In genomic region chr17:73952103-73952521, GRCm38 (mm10) we compare ENCODE assay signal across 14 mouse cellular contexts. TPM values are rescaled to one million over a fixed set of nuclear protein-coding genes. Genes with fewer than 3 reads are reported as not detected.
DNase-seq lines count a peak whose midpoint lies in the region; ATAC-seq lines count a peak whose summit lies in the region.
"Had no signal": no experiment of that assay in that cellular context is flagged by ENCODE, and none has a peak within 500 bp of the region (broad histone marks: within the 10 kb centered on the region; RNA-seq: fewer than 3 reads in every experiment).

No protein-coding gene starts in this region.

- no peak overlapping the region for H3K27ac ChIP-seq in forebrain, embryonic 13.5 days
- H3K27ac ChIP-seq in intestine, embryonic 16.5 days (ENCODE audit: low read length) = no peak overlapping the region
- H3K27ac ChIP-seq in kidney, embryonic 14.5 days (ENCODE audit: low read depth, low read length) = no peak overlapping the region
- H3K27ac ChIP-seq: limb, embryonic 15.5 days; midbrain, embryonic 12.5 days; stomach, embryonic 15.5 days had no signal

- H3K36me3 ChIP-seq in forebrain, embryonic 13.5 days (ENCODE audit: poor library complexity, severe bottlenecking) = no peaks in the 10 kb centered on the region
- no peaks in the 10 kb centered on the region for H3K36me3 ChIP-seq in intestine, embryonic 16.5 days (ENCODE audit: control insufficient read depth, insufficient read depth, low read length)
- no peaks in the 10 kb centered on the region for H3K36me3 ChIP-seq in kidney, embryonic 14.5 days (ENCODE audit: control insufficient read depth, insufficient read depth, low read length)
- H3K36me3 ChIP-seq: limb, embryonic 15.5 days; midbrain, embryonic 12.5 days; stomach, embryonic 15.5 days had no signal

- no peaks in the 10 kb centered on the region for H3K9me3 ChIP-seq in forebrain, embryonic 13.5 days (replicated peaks)
- no peaks in the 10 kb centered on the region for H3K9me3 ChIP-seq in intestine, embryonic 16.5 days (ENCODE audit: control insufficient read depth, low read length)
- H3K9me3 ChIP-seq in kidney, embryonic 14.5 days (ENCODE audit: control insufficient read depth, low read length) = no peaks in the 10 kb centered on the region
- H3K9me3 ChIP-seq: limb, embryonic 15.5 days; midbrain, embryonic 12.5 days; stomach, embryonic 15.5 days had no signal

- H3K4me1 ChIP-seq in forebrain, embryonic 13.5 days = no peaks in the 10 kb centered on the region
- H3K4me1 ChIP-seq in intestine, embryonic 16.5 days (ENCODE audit: control insufficient read depth, insufficient read depth, low read length) = 0 out of 2 replicates have a peak, but pooled peaks cover 4% of the 10 kb centered on the region
- no peaks in the 10 kb centered on the region; the same call in 1 of the 2 replicates for H3K4me1 ChIP-seq in kidney, embryonic 14.5 days (ENCODE audit: control insufficient read depth, insufficient read depth, low read length)
- H3K4me1 ChIP-seq: limb, embryonic 15.5 days; midbrain, embryonic 12.5 days; stomach, embryonic 15.5 days had no signal

- H3K4me3 ChIP-seq in forebrain, embryonic 13.5 days = no peak overlapping the region
- H3K4me3 ChIP-seq in intestine, embryonic 16.5 days (ENCODE audit: low read length) = no peak overlapping the region
- no peak overlapping the region for H3K4me3 ChIP-seq in kidney, embryonic 14.5 days (ENCODE audit: low read length)
- H3K4me3 ChIP-seq: erythroblast, embryonic 14.5 days; limb, embryonic 15.5 days; midbrain, embryonic 12.5 days; stomach, embryonic 15.5 days had no signal

- H3K4me2 ChIP-seq in forebrain, embryonic 13.5 days = no peak overlapping the region
- H3K4me2 ChIP-seq in intestine, embryonic 16.5 days (ENCODE audit: low read depth, low read length) = no peak overlapping the region
- H3K4me2 ChIP-seq in kidney, embryonic 14.5 days (replicated peaks; ENCODE audit: low read depth, low read length) = no peak overlapping the region
- H3K4me2 ChIP-seq: limb, embryonic 15.5 days; midbrain, embryonic 12.5 days; stomach, embryonic 15.5 days had no signal

- H3K9ac ChIP-seq in forebrain, embryonic 13.5 days = no peak overlapping the region
- no peak overlapping the region for H3K9ac ChIP-seq in intestine, embryonic 16.5 days (ENCODE audit: low read depth, low read length)
- no peak overlapping the region for H3K9ac ChIP-seq in kidney, embryonic 14.5 days (ENCODE audit: low read depth, low read length)
- H3K9ac ChIP-seq: limb, embryonic 15.5 days; midbrain, embryonic 12.5 days; stomach, embryonic 15.5 days had no signal

- peak; percentile 47 to 65 for DNase-seq in heart, adult 9 months (ENCODE audit: low spot score in 2 of 2)
- DNase-seq in heart, postnatal 4 days = no peak
- DNase-seq in CD4-positive, CD25-positive, alpha-beta regulatory T cell, adult 2 months (ENCODE audit: low read depth, low spot score) = peak; percentile 72
- peak; percentile 73 for DNase-seq in naive thymus-derived CD4-positive, alpha-beta T cell, adult 2 months (ENCODE audit: low read depth)
- DNase-seq: cerebellum, postnatal 14 days; layer of hippocampus, postnatal 36 days had no signal

- no peaks in the 10 kb centered on the region for H3K27me3 ChIP-seq in forebrain, embryonic 13.5 days
- H3K27me3 ChIP-seq in intestine, embryonic 16.5 days (replicated peaks; ENCODE audit: control insufficient read depth, insufficient read depth, low read length) = no peaks in the 10 kb centered on the region
- H3K27me3 ChIP-seq in kidney, embryonic 14.5 days (ENCODE audit: control insufficient read depth, insufficient read depth, low read length) = no peaks in the 10 kb centered on the region
- H3K27me3 ChIP-seq: limb, embryonic 15.5 days; midbrain, embryonic 12.5 days; stomach, embryonic 15.5 days had no signal

- ATAC-seq in hematopoietic stem cell, adult 5-6 weeks (replicated peaks in 1 of 2; ENCODE audit: insufficient read depth in 1 of 2, low FRiP score in 2 of 2, low TSS enrichment in 1 of 2, low read depth in 1 of 2, poor library complexity in 2 of 2, severe bottlenecking in 2 of 2) = peak; percentile 80 to 81
- no peak for ATAC-seq in forebrain, embryonic 13.5 days
- ATAC-seq in intestine, embryonic 16.5 days = no peak
- ATAC-seq in kidney, embryonic 14.5 days (ENCODE audit: low FRiP score, low TSS enrichment) = no peak

- WGBS in forebrain, embryonic 13.5 days = 90% methylated on average over 4 of the region's 4 CpGs
- 78% methylated on average over 4 of the region's 4 CpGs for WGBS in intestine, embryonic 16.5 days
- 75% methylated on average over 4 of the region's 4 CpGs for WGBS in kidney, embryonic 14.5 days

RNA-seq across cellular contexts. Expression of gene Xdh, which starts 2.1 kb away (rescaled TPM):
- total RNA-seq in heart, postnatal 4 days (2021) = 1 to 10 TPM; 3.7 to 4.6 TPM
- 7.8 and 17.8 TPM in 2 replicates for total RNA-seq in hematopoietic stem cell, adult 5-6 weeks (2017)
- polyA plus RNA-seq in forebrain, embryonic 13.5 days (2015; fragmentation: Nextera tagmentation; extraction: Ambion mirVana) = 0.06 and 0.14 TPM in 2 replicates
- polyA plus RNA-seq in intestine, embryonic 16.5 days (2015; fragmentation: Nextera tagmentation; extraction: Ambion mirVana) = 3.3 and 4.1 TPM in 2 replicates
- 0.97 and 1.1 TPM in 2 replicates for polyA plus RNA-seq in kidney, embryonic 14.5 days (2014; fragmentation: Nextera tagmentation; extraction: Ambion mirVana)

Comparison
In these comparisons a context has a peak if more than half of its experiments do, and no peak if none do; other contexts are left out.
1. ATAC-seq: peak in hematopoietic stem cell, adult 5-6 weeks (2 of 2); none in forebrain, embryonic 13.5 days (single experiment), intestine, embryonic 16.5 days (single experiment) and kidney, embryonic 14.5 days (single experiment).